Mouse (Mus musculus): ENCODE data around the gene Ncbp3.

Gene Ncbp3

DNA sequence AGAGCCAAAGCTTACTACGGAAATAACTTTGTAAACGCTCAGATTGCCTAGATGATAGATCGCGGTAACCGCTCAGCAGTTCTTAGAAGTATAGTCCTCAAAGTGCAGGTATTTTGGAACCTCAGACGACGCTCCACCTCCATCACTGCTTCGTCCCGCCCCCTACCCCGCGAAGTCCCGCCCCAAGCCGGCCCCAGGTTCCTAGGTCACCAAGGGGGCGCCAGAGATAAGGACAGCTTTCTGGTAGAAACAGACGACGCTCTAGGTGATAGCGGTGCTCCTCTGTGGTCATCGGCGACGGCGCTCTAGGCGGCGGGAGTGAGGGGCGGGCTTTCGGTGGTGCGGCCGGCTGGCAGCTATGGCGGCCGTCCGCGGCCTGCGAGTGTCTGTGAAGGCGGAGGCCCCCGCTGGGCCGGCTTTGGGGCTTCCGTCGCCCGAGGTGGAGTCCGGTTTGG, at the start of gene Ncbp3:
Gene Ncbp3, plus strand, starts transcription at position 242 of the 455 bp plus-strand sequence.
- DNase-seq (ENCODE audit: extremely low spot score, low read depth, low spot score), result no peak

DNA sequence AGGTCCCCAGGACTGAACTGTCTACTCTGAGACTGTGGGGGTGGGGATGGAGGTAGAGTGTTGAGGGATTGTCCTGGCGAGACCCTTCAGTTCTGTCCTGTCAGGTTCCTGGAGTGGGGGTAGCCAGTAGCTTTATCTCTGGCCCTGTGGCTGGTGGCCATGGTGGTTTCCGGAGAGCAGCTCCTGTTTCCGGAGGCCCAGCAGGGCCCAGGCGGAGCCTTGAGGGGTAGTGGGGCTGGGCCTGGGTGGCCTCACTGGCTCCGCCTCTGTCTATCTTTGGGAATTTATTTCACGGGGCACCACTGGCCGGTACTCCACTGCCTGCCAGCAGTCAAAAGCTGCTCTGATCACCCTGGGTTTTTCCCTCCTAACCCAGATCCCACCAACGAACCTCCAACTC, 48.8 kb upstream of the Ncbp3 start, which contains the start of gene P2rx1:
Gene P2rx1, plus strand, starts transcription at position 333 of the 400 bp plus-strand sequence.
- no peak for DNase-seq (ENCODE audit: extremely low spot score, low read depth, low spot score)

DNA sequence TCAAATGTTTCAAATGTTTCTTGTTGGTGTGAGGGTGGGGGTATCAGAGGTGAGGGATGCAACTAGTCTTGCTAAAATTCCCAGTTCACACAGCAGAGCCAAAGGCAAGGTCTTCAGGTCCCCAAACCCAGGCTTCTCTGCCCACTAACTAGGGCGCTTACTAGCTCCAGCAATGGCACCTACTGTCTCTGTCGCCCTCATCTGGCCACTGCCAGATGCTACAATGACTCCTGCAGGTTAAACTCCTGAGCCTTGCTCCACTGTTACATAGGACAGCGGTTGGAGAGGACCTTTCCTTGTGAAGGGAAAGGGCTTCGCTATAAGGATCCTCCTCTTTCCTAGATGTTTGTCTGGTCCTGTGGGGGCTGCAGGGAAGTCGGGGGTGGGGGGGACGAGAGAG, 46.6 kb upstream of the Ncbp3 start:
- peak; percentile 33 for DNase-seq (ENCODE audit: extremely low spot score, low read depth, low spot score)

DNA sequence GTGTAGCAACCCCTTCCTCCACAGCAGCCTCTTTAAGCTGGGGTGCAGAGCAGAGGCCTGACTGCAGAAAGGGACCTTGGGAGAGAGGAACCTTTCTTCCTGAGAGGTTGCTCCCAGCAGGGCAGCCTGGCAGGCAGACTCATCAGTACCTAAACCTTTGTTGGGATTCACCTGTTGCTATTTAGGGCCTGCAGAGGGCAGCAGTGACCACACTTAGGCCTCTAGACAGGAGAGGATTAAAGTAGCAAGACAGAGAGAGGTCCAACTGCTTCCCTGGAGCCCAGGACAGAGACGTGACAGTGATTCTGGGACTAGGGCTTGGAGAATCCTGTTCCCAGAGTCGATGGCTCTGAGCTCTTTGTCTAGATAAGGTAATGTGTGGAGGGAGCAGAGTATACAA, 41.2 kb upstream of the Ncbp3 start:
- DNase-seq (ENCODE audit: extremely low spot score, low read depth, low spot score), result peak; percentile 57

DNA sequence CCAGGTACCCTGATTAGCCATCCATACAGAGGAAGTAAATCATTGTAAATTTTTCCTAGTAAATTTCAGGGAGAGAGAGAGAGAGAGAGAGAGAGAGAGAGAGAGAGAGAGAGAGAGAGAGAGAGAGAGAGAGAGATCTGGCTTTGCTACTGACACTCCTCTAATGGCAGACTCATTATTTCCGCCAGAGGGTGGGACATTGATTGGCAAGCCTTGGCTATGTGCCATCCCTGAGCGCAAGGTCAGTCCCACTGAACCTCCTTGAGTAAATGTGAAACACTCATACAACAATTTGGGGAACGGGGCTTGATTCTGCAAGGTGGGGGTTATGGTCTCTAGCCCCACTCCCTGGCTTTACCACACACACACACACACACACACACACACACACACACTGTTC, 40.5 kb upstream of the Ncbp3 start:
- DNase-seq (ENCODE audit: extremely low spot score, low read depth, low spot score), result no peak

DNA sequence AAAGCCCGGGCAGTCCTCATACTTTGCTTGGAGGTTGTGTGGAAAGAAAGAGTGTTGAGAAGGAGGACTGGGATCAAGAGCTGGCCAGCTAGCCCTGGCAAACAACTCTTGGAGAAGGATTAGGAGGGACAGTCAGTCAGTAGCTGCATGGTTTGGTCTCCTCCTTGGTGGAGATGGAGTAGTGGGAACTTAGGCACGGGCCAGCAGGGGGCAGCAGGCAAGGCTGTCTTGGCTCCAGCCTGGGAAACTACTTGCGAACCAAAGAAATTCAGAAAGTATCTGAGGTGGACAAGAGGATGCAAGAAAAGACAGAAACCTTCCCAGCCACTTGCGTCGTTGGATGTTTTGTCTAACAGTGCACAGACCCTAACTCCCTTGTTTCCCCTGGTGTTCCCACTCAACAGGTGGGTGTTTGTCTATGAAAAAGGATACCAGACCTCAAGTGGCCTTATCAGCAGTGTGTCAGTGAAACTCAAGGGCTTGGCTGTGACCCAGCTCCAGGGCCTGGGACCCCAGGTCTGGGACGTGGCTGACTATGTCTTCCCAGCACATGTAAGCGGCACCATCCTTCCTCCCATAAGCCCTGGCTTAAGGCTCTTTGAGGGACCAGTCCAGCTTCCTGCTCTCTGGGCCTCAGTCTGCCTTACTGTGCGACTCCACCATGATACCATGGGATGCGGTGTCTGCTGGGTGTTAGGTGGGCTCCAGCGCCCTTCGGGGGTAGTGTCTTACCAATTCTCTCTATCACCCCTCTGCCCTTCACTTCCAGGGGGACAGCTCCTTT, 39.7 kb upstream of the Ncbp3 start:
- DNase-seq (ENCODE audit: extremely low spot score, low read depth, low spot score), result no peak

DNA sequence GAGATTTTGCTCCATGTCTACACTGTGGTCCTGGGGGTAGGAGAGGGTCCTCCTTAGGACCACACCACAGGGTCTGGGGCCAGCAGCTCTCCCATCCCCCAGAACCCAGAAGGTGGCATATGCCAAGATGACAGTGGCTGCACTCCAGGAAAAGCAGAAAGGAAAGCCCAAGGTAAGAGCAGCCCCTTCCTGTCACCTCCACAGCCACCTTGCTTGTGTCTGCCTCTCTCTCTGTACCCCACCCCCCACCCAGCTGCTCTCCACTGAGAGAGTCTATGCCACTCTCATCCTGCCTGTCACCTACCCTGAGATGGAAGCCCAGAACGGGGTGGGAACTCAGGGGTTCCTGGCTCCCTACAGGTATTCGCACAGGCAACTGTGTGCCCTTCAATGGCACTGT, 38.8 kb upstream of the Ncbp3 start:
- DNase-seq (ENCODE audit: extremely low spot score, low read depth, low spot score), result no peak

DNA sequence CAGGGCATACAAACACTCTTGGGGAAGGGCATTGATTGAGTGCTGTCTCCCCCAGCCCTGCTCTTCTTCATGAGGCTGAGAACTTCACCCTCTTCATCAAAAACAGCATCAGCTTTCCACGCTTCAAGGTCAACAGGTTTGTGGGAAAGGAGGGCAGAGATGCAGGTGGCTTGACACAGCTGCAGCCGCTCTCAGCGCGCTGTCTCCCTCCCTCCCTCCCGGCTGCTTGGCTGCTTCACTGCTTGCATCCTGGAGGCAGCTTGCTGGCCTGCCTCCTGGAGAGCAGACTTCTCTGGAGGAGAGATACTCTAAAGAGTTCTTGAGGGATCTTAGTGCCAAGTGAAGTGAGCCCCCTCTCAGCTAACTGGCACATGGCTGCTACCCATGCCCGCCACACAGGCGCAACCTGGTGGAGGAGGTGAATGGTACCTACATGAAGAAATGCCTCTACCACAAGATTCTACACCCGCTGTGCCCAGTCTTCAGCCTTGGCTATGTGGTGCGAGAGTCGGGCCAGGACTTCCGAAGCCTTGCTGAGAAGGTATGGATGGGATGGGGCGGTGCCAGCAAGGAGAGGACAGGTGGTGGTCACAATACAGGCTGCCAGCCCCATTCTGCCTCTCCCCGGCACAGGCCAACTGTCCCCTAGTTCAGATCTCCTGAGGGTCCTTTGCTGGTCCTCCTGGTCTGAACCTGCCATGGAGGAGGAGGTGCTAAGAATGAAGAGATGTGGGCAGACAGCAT, 37.9 kb upstream of the Ncbp3 start:
- no peak for DNase-seq (ENCODE audit: extremely low spot score, low read depth, low spot score)

DNA sequence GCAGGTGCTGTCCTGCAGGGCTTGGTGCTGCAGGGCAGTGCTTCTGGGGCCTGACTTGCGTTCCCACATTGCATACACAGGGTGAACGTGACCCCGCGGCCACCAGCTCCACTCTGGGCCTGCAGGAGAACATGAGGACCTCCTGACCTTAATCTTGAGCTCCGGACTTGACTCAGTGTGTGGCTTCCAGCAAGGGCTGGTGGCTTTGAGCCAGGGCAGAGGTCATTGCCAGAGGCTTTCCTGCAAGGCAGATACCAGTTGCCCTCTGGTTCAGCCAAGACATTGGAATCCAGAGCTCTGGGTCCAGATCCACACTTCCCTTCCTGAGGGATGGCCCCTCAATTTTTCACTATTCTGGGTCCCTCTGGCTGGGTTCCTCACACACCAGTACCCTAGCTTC, 33.6 kb upstream of the Ncbp3 start:
- DNase-seq (ENCODE audit: extremely low spot score, low read depth, low spot score), result no peak

DNA sequence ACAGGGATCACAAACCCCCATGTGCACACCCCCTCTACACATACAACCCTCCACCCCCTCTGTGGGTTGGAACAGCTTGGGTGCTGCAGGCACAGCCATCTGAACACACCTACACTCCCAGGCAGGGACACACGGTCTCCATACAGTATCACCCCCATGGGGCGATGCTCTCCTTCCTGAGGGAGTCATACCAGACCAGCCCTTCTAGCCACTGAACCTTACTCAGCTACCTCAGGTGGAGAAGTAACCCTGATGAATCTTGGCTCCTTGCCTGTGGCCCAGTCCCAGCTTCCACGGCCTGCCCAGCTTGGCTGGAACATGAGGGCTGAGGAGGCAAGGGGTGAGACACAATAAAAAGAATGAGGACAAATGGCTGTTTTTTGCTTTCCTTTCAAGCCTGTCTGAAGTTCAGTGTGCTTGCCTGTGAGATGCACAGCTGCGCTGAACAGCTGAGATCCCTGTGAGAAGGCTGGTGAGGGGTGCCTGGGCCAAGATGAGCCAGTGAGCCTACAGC, 32.7 kb upstream of the Ncbp3 start:
- DNase-seq (ENCODE audit: extremely low spot score, low read depth, low spot score), result no peak

DNA sequence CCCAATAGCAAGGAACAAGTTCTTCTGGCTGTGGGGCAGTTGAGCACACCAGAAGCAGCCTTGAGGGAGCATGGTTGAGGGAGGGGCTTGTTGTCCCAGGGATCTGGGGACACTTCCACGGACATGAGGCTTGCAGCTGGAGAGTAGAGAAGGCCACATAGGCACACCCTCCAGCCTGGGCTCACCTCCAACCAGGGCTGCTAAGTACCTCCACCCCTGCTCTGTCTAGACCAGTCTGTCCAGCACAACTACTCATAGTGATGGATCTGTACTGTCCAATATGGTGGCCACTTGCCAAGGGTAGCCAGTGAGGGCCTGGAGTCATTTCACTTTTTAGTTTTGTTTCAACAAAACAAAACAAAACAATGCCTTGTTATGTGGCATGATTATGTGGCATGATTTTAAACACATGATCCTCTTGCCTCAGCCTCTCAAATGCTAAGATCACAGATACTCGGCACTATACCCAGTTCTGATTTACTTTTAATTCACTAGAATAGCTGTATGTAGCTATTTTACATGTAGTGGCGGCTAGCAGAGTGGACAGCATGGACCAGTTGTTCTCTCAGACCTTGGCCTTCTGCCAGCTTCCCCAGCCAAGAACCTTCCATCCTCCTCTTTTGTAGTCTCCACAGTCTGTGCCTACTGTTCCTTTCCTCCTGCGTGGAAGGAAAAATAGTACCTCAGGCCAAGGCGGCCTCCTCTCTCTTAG, 32.0 kb upstream of the Ncbp3 start:
- no peak for DNase-seq (ENCODE audit: extremely low spot score, low read depth, low spot score)

DNA sequence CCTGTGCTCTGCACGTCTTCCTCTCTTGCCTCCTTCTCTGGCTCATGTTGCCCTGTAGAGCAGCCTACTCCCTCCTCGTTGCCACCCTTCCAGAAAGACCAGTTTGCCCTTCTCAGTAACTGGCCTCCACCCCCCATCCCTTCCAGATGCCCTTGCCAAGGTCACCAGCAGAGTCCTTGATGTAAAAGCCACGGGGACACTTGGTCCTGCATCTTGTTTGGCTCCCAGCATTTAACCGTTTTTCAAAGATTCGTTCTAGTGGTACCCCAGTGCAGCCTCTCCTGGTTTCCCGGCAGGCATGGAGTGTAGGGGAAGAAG, 31.5 kb upstream of the Ncbp3 start:
- no peak for DNase-seq (ENCODE audit: extremely low spot score, low read depth, low spot score)

DNA sequence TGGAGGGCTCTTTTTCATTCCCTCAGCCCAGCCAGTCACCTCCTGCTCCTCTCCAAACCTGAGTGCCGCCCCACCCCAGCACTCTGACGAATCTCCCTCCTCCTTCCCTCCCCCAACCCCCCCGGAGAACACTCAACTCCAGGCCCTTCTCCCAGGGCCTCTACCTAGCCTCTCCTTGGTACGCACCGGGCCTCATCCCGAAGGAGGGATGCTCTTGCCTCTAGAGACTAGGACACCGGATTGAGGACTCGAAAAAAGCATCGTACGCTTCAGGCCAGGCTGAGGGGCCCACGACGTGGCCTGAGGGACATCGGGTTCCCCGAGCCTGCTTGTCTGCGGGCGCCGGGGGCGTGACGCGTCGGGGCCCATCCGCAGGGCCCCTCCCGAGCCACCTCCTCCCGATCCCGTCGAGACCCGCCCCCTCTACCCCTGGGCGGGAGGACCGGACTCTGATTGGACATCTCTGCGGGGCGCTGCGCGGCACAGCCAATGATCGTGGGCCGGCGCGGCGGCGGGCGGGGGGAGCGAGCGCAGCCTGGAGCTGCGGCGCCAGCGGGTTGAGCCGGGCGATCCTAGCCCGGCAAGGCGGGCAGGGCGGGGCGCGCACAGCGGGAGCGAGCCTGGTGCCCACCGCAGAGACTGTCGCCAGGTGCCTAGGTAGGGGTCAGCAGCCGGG, 29.0 kb upstream of the Ncbp3 start, which contains the start of gene Camkk1:
Gene Camkk1, plus strand, starts transcription at position 538 of the 676 bp plus-strand sequence.
- peak; percentile 41 for DNase-seq (ENCODE audit: extremely low spot score, low read depth, low spot score)

DNA sequence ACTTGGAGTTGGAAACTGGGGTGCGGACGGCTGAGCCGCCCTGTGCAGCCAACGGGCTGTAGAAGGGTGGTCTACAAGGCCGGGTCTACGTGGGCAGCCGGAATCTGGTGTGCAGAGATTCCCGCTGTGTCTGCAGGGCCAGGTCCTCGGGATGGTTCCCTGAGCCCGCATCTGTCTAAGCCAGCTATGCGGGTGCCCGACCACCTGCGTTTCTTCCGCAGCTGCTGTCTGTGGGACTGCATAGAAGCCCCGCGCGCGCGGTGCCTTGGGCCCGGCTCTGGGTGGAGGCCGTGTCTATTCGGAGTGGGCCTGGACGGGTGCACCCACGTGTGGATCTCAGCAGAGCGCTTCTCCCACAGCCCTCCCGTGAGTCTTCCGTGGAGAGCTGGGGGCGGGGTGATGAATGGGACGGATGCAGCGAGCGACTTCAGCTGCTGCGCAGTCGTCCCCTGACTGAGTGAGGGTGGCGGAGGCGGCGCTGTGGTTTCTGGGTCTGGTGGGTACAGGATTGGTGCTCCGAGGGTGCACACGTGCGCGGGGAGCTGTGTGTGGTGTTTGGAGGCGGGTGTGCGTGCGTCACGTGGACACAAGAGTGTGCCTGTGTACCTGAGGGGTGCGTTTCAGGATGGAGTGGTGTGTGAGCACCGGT, 28.3 kb upstream of the Ncbp3 start:
- no peak for DNase-seq (ENCODE audit: extremely low spot score, low read depth, low spot score)

DNA sequence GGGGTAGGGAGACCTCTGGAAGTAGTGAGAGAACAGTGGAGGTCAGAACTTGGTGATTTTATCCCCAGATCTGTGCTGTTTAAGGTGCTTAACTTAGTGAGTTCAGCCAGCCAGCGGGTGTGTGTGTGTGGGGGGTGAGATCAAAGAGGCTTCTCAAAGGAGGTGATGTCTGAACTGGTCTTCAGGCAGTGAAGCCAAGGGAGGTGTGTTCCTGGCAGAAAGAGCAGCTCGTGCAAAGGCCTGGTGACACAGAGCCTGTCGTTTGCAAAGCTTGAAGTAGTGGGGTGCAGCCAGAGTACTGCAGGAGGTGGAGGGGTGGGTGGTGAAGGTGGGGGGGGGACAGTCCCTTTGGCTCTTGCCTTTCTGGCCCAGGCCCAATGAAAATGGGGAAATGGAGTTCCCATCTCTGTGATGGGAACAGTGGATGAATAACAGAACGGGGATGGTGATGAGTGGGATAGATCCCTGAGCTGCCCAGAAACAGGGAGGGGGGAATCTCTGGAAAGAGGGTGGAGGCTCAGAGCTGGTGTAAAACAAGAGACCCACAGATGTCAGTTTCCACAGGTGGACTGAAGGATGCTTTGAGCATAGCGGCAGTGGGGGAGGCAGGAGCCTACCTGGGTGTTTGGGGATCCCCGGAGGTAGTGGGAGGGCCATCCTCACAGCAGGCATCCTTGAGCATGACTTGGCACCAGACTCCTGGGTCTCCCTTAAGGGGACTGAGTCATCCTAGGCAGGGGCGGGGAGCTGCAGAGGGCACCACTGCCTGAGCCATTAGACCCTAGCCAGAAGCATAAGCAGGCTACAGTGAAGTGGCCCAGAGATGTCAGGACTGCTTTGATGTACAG, 26.4 kb upstream of the Ncbp3 start:
- no peak for DNase-seq (ENCODE audit: extremely low spot score, low read depth, low spot score)

DNA sequence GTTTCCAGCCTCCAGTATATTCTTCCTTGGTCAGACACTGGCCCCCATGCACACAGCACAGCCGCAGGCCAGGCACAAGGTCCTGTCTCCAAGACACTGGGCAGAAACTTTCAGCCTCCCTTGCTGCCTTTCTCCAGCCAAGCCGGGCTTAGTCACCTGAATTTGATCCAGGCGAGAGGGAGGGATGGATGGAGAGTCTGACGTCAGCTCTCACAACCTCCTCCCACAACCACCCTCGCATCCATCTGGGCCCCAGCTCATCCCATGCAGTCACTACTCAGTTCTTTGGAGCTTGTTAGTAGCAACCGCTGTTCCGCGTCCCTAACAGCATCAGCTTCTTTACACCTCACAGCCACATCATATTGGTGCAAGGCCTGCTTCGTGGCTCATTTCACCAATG, 24.5 kb upstream of the Ncbp3 start:
- DNase-seq (ENCODE audit: extremely low spot score, low read depth, low spot score), result no peak

DNA sequence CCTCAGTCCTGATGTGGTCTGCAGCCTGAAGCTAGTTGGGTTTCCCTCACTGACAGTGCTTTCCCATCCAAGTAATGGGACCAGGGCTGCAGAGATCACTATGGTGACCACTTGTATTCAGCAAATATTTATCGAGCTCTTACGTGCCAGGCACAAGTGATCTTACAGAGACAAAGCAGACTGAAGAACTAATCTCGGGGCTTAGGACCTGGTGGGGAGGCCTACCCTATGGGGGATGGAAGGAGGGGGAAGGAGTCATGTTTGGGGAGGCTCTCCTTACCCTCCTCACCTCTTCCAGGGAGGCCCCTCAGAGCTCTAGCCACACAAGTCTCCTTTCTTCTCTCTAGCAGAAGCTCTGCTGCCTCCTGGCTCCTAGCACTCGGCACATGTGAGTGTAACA, 23.8 kb upstream of the Ncbp3 start:
- no peak for DNase-seq (ENCODE audit: extremely low spot score, low read depth, low spot score)

DNA sequence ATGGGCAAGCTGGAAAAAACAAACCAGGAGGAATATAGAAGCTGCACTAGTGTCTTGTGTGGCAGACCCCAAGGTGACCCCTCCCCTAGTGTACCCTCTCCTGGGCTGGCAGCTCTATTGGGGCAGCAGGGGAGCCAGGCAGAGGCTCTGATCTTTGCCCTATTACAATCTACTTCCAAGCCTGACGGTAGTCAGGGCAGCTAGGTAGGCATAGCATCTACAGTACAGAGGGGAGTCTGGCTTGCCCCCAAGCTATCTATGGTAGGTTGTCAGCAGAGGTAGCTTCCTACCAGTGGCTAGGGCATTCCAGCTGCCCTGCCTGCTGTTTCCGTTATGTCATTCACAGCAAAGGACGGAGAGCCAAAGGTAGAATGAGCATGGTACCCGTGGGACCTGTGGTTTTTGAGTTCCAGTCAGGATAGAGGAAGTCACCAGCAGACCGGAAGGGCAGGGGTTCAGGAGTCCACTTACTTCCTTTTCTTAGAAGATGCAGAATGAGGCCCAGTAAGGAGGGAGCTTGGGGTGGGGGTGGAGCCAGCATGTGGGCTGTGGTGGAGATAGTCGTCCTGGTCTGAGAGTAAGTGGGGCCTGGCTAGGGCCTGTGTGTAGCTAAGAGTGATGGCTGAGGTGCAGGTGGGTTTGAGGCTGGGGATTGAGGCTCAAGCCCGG, 23.2 kb upstream of the Ncbp3 start:
- DNase-seq (ENCODE audit: extremely low spot score, low read depth, low spot score), result no peak

DNA sequence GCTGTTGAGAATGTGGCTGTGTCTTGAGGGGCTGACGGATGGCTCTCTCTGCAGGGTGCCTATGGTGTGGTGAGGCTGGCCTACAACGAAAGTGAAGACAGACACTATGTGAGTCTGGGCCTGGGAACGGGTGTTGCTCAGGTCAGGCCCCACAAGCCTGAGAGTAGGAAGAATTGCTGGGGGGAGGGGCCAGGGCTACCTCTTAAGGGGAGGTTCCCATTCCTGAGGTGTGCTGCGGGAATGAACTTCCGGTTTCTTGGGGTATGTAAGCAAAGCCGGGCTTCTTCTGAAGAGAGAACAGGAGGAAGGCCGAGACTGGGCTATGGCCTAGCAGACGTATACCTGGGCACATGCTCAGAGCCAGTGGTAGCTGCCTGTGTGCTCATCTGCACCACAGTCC, 20.6 kb upstream of the Ncbp3 start:
- DNase-seq (ENCODE audit: extremely low spot score, low read depth, low spot score), result no peak

Measured in hindlimb bud, embryonic 11.5 days (tissue).